Mouse (Mus musculus) kidney, adult 2 months (tissue): ENCODE data around the gene Tpra1. TPM values are rescaled to one million over a fixed set of nuclear protein-coding genes. Genes with fewer than 3 reads are reported as not detected.

Source experiments
- DNase-seq: peaks from one replicate; pipeline ENCODE4 v3.0.0; 2021
- H3K27ac ChIP-seq: fragments of 200-500 bp; 2 replicates; pipeline ENCODE4 v1.5.1; 2012; ENCODE audit warnings: low read depth, low read length, control low read depth, inconsistent platforms; ENCODE audit not compliant: insufficient read depth
- H3K27me3 ChIP-seq: fragments of 200-500 bp; replicated peaks from 2 replicates; pipeline ENCODE4 v1.6.1; 2012; ENCODE audit warnings: mild to moderate bottlenecking, moderate library complexity, low read length, inconsistent platforms; ENCODE audit not compliant: control insufficient read depth, insufficient read depth
- H3K36me3 ChIP-seq: fragments of 200-500 bp; 2 replicates; pipeline ENCODE4 v1.6.1; 2012; ENCODE audit warnings: mild to moderate bottlenecking, moderate library complexity, low read length, inconsistent platforms; ENCODE audit not compliant: control insufficient read depth, insufficient read depth
- H3K4me1 ChIP-seq: fragments of 200-500 bp; 2 replicates; pipeline ENCODE4 v1.6.1; 2011; ENCODE audit warnings: low read length; ENCODE audit not compliant: control insufficient read depth, insufficient read depth
- H3K4me3 ChIP-seq: fragments of 200-500 bp; 2 replicates; pipeline ENCODE4 v1.5.1; 2011; ENCODE audit warnings: mild to moderate bottlenecking, low read depth, low read length, control low read depth; ENCODE audit not compliant: insufficient read depth
- CTCF ChIP-seq: fragments of 200-500 bp; conservative IDR thresholded peaks from 2 replicates; pipeline ENCODE4 v1.5.1; 2011; ENCODE audit warnings: low read depth, mild to moderate bottlenecking, control low read depth, low read length, moderate library complexity, mixed read lengths; ENCODE audit not compliant: insufficient read depth, insufficient read length
- POLR2A ChIP-seq: fragments of 200-500 bp; IDR thresholded peaks from one replicate; pipeline ENCODE4 v1.6.1; 2011; ENCODE audit warnings: low read depth, low read length, control low read depth
- WGBS: fragments of 180-500 bp; shearing (Covaris S2); methylation state at CpG from one replicate; pipeline ENCODE4 v1.1.7; 2018; 5-methylcytosine and 5-hydroxymethylcytosine counted together
- polyA plus RNA-seq: library from polyadenylated mRNA; depleted of rRNA; stranded (reverse); fragments of >200 nt; gene quantifications from 2 replicates; pipeline ENCODE4 v1.2.3, GENCODE M21; 2012

Tpra1 gene
- polyA plus RNA-seq, 1 experiment, result 132 TPM

DNA sequence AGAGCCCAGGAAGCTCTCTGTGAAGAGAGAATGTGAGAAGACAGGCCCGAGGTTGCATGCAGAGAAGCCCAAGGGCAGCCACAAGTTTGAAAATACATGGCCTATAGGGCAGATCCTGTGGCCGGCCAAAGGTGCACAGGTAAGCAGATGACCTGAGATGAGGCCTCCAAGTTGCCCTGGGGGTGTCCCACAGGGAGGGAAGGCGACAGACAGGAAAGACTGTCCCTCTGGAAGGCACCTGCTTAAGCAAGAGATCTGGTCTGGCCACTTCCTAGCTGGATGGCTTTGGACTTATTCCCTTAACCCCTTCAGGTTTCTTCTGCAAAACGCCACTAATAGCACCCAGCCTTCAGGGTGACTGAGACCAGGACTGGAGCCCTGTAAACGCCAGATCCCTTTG, 580 bp upstream of the Tpra1 start:
- Histone ChIP-seq H3K27ac (peak overlapping the region; percentile 82), H3K36me3 (no peaks in the 10 kb centered on the region), H3K27me3 (no peaks in the 10 kb centered on the region), H3K4me1 (peaks cover 44% of the 10 kb centered on the region), H3K4me3 (peak overlapping the region; percentile 73)
- no peak for DNase-seq
- TF ChIP-seq POLR2A, result no peak
- TF ChIP-seq CTCF, result no peak
- 2% methylated on average over 5 of the region's 5 CpGs for WGBS

DNA sequence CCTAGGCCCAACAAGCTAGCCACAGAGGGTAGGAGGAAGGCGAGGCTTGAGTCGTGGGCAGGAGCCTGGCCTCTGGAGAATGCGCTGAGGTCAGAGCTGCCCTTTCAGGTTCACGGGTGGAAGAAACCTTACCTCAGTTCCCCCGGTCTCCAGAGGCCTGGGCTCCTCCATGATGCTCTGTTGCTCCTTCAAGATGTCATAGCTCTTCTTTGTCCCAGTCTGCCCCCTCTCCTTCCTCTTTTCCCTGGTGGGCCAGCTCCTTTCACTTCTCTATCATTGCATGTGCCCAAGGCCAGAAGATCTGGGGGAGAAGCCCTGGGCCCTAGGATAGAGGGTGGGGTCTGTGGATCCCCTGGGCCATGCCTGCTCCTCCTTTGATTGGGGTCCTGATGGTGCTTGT, 1.7 kb downstream of the Tpra1 start:
- no peak overlapping the region for H3K27ac ChIP-seq
- H3K4me1 ChIP-seq, result peaks cover 44% of the 10 kb centered on the region
- DNase-seq, result no peak
- no peaks in the 10 kb centered on the region for H3K27me3 ChIP-seq
- TF ChIP-seq POLR2A, result no peak
- peak overlapping the region; percentile 84 for H3K4me3 ChIP-seq
- WGBS, result 54% methylated on average over 5 of the region's 5 CpGs
- no peaks in the 10 kb centered on the region for H3K36me3 ChIP-seq

- 64% methylated on average over 4 of the region's 4 CpGs for WGBS
- peak; percentile 38 for DNase-seq
- H3K36me3 ChIP-seq, result no peaks in the 10 kb centered on the region
- H3K27ac ChIP-seq, result peak overlapping the region; percentile 34
- H3K4me1 ChIP-seq, result peaks cover 38% of the 10 kb centered on the region
- no peak overlapping the region for H3K4me3 ChIP-seq
- H3K27me3 ChIP-seq, result no peaks in the 10 kb centered on the region
- TF ChIP-seq POLR2A, result no peak
- no peak for TF ChIP-seq CTCF
These were observed 2.5 kb downstream of the Tpra1 start for GRCm38 (mm10) chr6:88904456-88904974.

- peak overlapping the region; percentile 34 for H3K27ac ChIP-seq
- WGBS, result 54% methylated on average over 7 of the region's 7 CpGs
These were observed 3.0 kb downstream of the Tpra1 start for GRCm38 (mm10) chr6:88905042-88905441.

GRCm38 (mm10) chr6:88906369-88907108, 4.5 kb downstream of the Tpra1 start:
- no peaks in the 10 kb centered on the region for H3K27me3 ChIP-seq
- DNase-seq, result peak; percentile 81
- H3K27ac ChIP-seq, result peak overlapping the region; percentile 13; the same call in 1 of the 2 replicates
- H3K4me3 ChIP-seq, result no peak overlapping the region
- WGBS, result 13% methylated on average over 16 of the region's 16 CpGs
- H3K4me1 ChIP-seq, result peaks cover 35% of the 10 kb centered on the region
- TF ChIP-seq CTCF (peak; percentile 97), POLR2A (no peak)
- no peaks in the 10 kb centered on the region for H3K36me3 ChIP-seq

More at GRCm38 (mm10) chr6:88905042-88905441, 3.0 kb downstream of the Tpra1 start:
- TF ChIP-seq CTCF (no peak), POLR2A (no peak)
- Histone ChIP-seq H3K27me3 (no peaks in the 10 kb centered on the region), H3K4me3 (no peak overlapping the region), H3K4me1 (peaks cover 38% of the 10 kb centered on the region), H3K36me3 (no peaks in the 10 kb centered on the region)
- peak; percentile 63 for DNase-seq

DNA sequence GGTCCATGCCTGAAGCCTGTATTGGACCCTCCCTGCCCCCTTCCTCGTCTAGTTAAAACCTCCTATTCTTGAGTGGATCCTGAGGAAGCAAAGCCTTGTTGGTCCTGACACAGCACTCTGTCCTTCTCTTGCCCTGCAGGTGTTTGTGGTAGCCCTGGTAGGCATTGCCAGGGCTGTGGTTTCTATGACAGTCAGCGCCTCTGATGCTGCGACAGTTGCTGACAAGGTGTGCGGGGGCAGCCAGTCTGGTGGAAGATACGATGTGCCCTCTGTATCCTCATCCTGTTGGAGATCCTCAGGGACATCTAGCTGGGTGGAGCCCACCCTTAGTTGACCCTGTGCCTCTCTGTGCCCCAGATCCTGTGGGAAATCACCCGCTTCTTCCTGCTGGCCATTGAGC, 7.1 kb downstream of the Tpra1 start:
- TF ChIP-seq POLR2A (no peak), CTCF (no peak)
- Histone ChIP-seq H3K27ac (no peak overlapping the region), H3K27me3 (no peaks in the 10 kb centered on the region), H3K4me1 (peaks cover 23% of the 10 kb centered on the region), H3K4me3 (no peak overlapping the region), H3K36me3 (no peaks in the 10 kb centered on the region)
- DNase-seq, result no peak
- WGBS, result 84% methylated on average over 6 of the region's 6 CpGs

DNA sequence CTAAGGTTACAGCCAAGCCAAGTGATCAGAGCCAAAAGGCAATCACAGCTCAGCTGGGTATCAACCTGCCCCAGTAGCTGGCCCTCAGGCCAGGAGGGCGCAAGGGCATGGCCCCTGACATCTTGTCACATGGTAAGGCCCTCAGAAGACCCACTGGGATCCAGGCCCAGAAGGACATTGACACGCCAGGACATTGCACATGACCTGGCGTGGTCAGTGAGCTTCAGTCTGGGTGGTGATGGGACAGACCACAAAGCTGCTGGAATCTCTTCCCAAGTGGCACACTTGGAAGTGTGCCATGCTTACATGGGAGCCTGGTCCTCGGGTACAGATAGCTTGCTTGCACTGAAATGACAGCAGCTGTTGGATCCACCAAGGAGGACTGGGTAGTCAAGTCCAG, 11.0 kb downstream of the Tpra1 start:
- no peaks in the 10 kb centered on the region for H3K4me1 ChIP-seq
- TF ChIP-seq POLR2A (no peak), CTCF (no peak)
- no peak overlapping the region for H3K4me3 ChIP-seq
- no peaks in the 10 kb centered on the region for H3K36me3 ChIP-seq
- no peaks in the 10 kb centered on the region for H3K27me3 ChIP-seq
- 60% methylated on average over 4 of the region's 4 CpGs for WGBS
- DNase-seq, result peak; percentile 37
- no peak overlapping the region for H3K27ac ChIP-seq
